Mouse (Mus musculus) B cell, adult (primary cell): ENCODE measurements around the gene Limd2. TPM values are rescaled to one million over a fixed set of nuclear protein-coding genes. Genes with fewer than 3 reads are reported as not detected.

ENCODE experiments used
- total RNA-seq: library from RNA; stranded (reverse); gene quantifications from 4 replicates; pipeline ENCODE4 v1.2.4, GENCODE M21; 2023; ENCODE audit not compliant: inconsistent age

Gene Limd2
- total RNA-seq, result 461 to 507 TPM (median 495 TPM) in 4 replicates

DNA sequence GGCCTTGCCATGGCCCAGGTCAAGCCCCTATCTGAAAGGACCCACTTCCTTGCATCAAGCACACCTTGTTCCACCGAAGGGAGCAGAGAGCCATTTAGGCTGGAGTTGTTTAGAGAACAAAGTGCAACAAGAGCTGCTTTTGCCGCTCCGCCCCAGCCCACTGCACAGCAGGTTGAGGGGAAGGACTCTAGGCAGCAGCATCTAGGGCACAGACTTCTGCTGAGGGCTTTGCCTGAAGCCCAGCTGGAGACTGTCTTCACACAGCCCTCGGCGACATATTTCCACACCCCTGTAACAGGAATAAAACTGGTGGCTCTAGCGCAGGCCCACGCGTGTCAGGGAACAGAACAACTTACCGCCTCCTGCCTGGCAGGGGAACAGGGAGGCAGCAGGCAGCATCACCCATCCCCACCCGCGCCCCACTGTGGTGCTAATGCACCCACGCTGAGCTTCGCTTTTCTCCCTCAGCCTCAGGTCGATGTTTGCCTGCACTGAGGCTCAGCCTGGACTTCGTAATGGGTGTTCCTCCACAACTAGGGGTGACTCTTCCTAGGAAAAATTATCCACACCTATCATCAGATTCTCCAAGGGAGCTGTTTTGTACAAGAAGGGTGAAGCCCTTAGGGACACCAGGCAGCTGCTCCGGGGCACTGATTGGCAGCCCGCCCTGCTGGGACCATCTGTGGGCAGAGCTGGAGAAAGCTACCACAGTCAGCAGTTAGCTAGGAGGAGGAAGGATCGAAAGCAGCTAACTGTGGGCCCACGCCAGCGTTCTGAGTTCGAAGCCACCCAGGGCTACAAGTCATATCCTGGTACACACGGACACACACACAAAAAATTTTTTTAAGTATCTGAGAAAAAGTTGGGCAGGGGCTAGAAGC is at the start of gene Limd2, which contains the start of gene Gm10840:
Gene Limd2 (minus strand): TSS at position 20 of the 881 bp plus-strand sequence.
Gene Gm10840 (plus strand): TSS at position 10 of the 881 bp plus-strand sequence.

DNA sequence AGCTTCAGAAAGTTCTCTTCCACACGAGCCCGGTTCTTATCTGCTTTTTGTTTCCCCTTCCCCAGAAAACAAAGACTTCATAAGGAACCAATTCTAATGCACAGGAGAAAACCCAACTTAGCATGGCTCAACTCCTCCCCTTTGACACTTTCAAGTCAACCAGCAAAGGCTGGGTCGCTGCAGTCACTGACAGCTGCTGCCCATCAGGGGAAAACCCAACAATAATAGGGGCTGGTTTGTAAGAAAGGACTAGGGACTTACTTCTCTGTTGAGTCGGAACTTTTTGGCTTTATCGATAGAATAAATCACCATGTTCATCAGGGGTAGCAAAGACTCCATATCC is 41.4 kb upstream of the Limd2 start, which contains the start of gene Strada:
Gene Strada (minus strand): TSS at position 46 of the 343 bp plus-strand sequence.

Other genes with a start within 250 kb of the Limd2 start
- gene Cyb561, start 207.5 kb downstream of the Limd2 start, total RNA-seq, result 0.54 TPM in 1 of 4 replicates, not detected in the others
- gene Ace, start 192.9 kb downstream of the Limd2 start, total RNA-seq, result 0.22 TPM in 1 of 4 replicates, not detected in the others
- gene Ace3, start 166.2 kb downstream of the Limd2 start, total RNA-seq, result not detected in 4 replicates
- 0.19 to 0.30 TPM (median 0.21 TPM) in 3 of 4 replicates, not detected in the other for gene Kcnh6, start 152.7 kb downstream of the Limd2 start, total RNA-seq
- gene Dcaf7, start 124.0 kb downstream of the Limd2 start, total RNA-seq, result 72.4 to 74.5 TPM (median 73.0 TPM) in 4 replicates
- 5.2 to 8.4 TPM (median 7.6 TPM) in 4 replicates for gene Taco1, start 94.8 kb downstream of the Limd2 start, total RNA-seq
- 124 to 129 TPM (median 126 TPM) in 4 replicates for gene Map3k3, start 76.2 kb downstream of the Limd2 start, total RNA-seq
- gene Gm10840, start within 50 bp of the Limd2 start, total RNA-seq, result 5.4 to 8.3 TPM (median 7.5 TPM) in 4 replicates
- 38.4 to 47.5 TPM (median 40.2 TPM) in 4 replicates for gene Strada, start 41.3 kb upstream of the Limd2 start, total RNA-seq
- 38.3 to 41.8 TPM (median 41.1 TPM) in 4 replicates for gene Ccdc47, start 55.5 kb upstream of the Limd2 start, total RNA-seq
- gene Ddx42, start 56.1 kb upstream of the Limd2 start, total RNA-seq, result 65.5 to 75.6 TPM (median 66.4 TPM) in 4 replicates
- 70.2 to 79.6 TPM (median 73.7 TPM) in 4 replicates for gene Ftsj3, start 95.2 kb upstream of the Limd2 start, total RNA-seq
- gene Psmc5, start 95.3 kb upstream of the Limd2 start, total RNA-seq, result 53.8 to 56.1 TPM (median 55.2 TPM) in 4 replicates
- 144 to 162 TPM (median 152 TPM) in 4 replicates for gene Smarcd2, start 112.1 kb upstream of the Limd2 start, total RNA-seq
- 0.15 to 0.39 TPM (median 0.30 TPM) in 3 of 4 replicates, not detected in the other for gene Tcam1, start 115.8 kb upstream of the Limd2 start, total RNA-seq
- 8.3 to 13.3 TPM (median 9.1 TPM) in 4 replicates for gene Gh, start 141.0 kb upstream of the Limd2 start, total RNA-seq
- 1,392 to 1,524 TPM (median 1,430 TPM) in 4 replicates for gene Cd79b, start 153.9 kb upstream of the Limd2 start, total RNA-seq
- 19.4 to 26.9 TPM (median 20.8 TPM) in 4 replicates for gene Scn4a, start 192.4 kb upstream of the Limd2 start, total RNA-seq
- not detected in 4 replicates for gene Prr29, start 204.6 kb upstream of the Limd2 start, total RNA-seq
- 79.2 to 90.0 TPM (median 84.4 TPM) in 4 replicates for gene Icam2, start 227.2 kb upstream of the Limd2 start, total RNA-seq